Mouse (Mus musculus) forebrain, postnatal 0 days (tissue): Measurements from ENCODE around the gene Hoxc4. TPM values are rescaled to one million over a fixed set of nuclear protein-coding genes. Genes with fewer than 3 reads are reported as not detected.

Source experiments
- ATAC-seq: fragments of 200-750 bp; cut with Nextera tagmentation; 2 replicates; pipeline ENCODE4 v1.8.0; 2017; ENCODE audit warnings: mild to moderate bottlenecking, moderate library complexity
- DNase-seq: peaks from one replicate; pipeline ENCODE4 v3.0.0-alpha.2; 2015
- H3K27ac ChIP-seq: fragments of 300-500 bp; sonication (generic); 2 replicates; pipeline ENCODE4 v1.5.1; 2014; ENCODE audit warnings: low read depth, mild to moderate bottlenecking, antibody characterized with exemption, low read length, moderate library complexity, mixed read lengths
- H3K27me3 ChIP-seq: fragments of 300-500 bp; sonication (generic); 2 replicates; pipeline ENCODE4 v1.6.1; 2014; ENCODE audit warnings: mild to moderate bottlenecking, low read length, mixed read lengths; ENCODE audit not compliant: insufficient read depth
- H3K36me3 ChIP-seq: fragments of 300-500 bp; sonication (generic); 2 replicates; pipeline ENCODE4 v1.6.1; 2014; ENCODE audit warnings: mild to moderate bottlenecking, moderate library complexity; ENCODE audit not compliant: insufficient read depth
- H3K4me1 ChIP-seq: fragments of 300-500 bp; sonication (generic); 2 replicates; pipeline ENCODE4 v1.6.1; 2014; ENCODE audit warnings: antibody characterized with exemption; ENCODE audit not compliant: insufficient read depth
- H3K4me2 ChIP-seq: fragments of 300-500 bp; sonication (generic); 2 replicates; pipeline ENCODE4 v1.6.1; 2014; ENCODE audit warnings: low read depth, mild to moderate bottlenecking, moderate library complexity
- H3K4me3 ChIP-seq: fragments of 300-500 bp; sonication (generic); 2 replicates; pipeline ENCODE4 v1.5.1; 2014; ENCODE audit warnings: low read depth, low read length, mixed read lengths
- H3K9ac ChIP-seq: fragments of 300-500 bp; sonication (generic); 2 replicates; pipeline ENCODE4 v1.6.1; 2014; ENCODE audit warnings: mild to moderate bottlenecking
- H3K9me3 ChIP-seq: fragments of 300-500 bp; sonication (generic); 2 replicates; pipeline ENCODE4 v1.6.1; 2016; ENCODE audit warnings: low read length
- CTCF ChIP-seq: sonication (generic); IDR thresholded peaks from 2 replicates; pipeline ENCODE4 v1.5.1; 2016; ENCODE audit warnings: antibody characterized with exemption, control low read depth, low read depth
- WGBS: fragments of 180-500 bp; shearing (Covaris S2); extraction: QIAGEN DNeasy Blood & Tissue Kit; methylation state at CpG from one replicate; pipeline ENCODE4 v1.1.7; 2014; 5-methylcytosine and 5-hydroxymethylcytosine counted together
- polyA plus RNA-seq: library from polyadenylated mRNA; unstranded; fragments of >200 nt; fragmentation: Nextera tagmentation; extraction: Ambion mirVana; gene quantifications from 2 replicates; pipeline ENCODE4 v1.2.1, GENCODE M21; 2015
- total RNA-seq: library from RNA; depleted of rRNA; stranded (reverse); fragments of >200 nt; gene quantifications from 2 replicates; pipeline ENCODE4 v1.2.3, GENCODE M21; 2014

The Hoxc4 gene
- total and polyA plus RNA-seq, 2 experiments from 2014 or later = not detected

DNA sequence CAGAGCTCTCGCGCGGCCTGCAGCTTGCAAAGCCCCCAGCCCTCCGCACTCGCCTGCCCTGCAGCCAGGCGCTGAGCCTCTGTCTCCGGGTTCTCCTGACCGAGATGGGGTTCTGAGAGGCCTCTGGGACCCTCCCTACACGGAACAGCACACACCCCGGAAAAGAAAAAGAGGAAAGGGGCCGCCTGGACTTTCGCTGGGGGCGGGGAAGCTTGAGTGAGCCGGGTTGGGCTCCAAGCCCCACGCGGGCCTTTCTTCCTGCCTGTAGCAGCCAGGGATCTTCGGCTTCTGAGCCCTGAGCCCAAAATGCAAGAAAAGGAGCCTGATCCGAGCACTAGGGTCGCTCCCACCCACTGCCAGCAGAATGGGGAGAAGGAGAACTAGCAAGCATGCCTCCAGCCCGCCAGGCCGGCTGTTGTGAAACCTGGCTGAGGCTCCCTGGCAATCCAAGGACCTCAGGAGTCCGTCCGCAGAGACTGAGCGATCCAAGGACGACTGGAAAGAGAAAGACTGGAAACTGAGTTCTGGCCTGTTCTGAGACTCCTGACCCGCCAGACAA is 6.7 kb upstream of the Hoxc4 start:
- no peak overlapping the region for H3K4me2 ChIP-seq
- H3K36me3 ChIP-seq = no peaks in the 10 kb centered on the region
- no peak for TF ChIP-seq CTCF
- no peak overlapping the region for H3K4me3 ChIP-seq
- peaks cover 97% of the 10 kb centered on the region for H3K27me3 ChIP-seq
- ATAC-seq (no peak), DNase-seq (no peak)
- H3K9ac ChIP-seq = no peak overlapping the region
- H3K9me3 ChIP-seq = 0 out of 2 replicates have a peak, but pooled peaks cover 3% of the 10 kb centered on the region
- 3% methylated on average over 26 of the region's 26 CpGs for WGBS
- H3K27ac ChIP-seq = no peak overlapping the region
- no peaks in the 10 kb centered on the region for H3K4me1 ChIP-seq

DNA sequence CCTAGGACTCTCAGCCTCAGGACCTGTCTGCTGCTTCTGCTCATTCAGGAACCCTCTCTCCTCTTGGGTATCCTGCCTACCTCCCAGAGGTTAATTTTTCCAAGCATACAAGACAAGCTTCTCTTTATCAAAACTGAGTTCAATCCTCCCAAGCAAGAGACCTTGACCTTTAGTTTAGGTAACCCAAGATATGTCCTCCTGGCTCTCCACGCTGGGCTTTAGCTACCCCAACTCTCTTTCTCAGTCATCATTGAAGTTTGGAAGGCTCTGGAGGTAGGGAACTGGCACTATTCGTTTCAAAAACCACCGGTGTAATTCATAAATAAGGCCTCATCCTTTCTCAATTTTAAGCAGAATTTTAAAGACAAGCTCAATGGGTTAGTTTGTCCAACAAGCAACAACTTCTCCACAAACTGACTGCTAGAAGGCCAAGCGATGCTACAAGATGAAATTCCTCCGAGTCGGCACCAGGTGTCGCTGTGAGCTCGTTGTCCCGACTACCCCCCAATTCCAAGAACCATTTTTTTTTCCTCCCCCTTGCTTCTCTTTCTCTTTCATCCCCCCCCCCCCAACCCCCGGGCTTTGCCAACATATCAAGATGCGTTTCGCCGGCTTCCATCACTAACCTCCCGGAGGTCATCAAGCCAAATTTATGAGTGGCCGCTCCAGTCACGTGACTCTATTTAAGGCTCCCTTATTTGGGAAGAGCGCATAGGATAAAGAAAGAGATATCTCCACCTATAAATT is 5.3 kb upstream of the Hoxc4 start:
- Histone ChIP-seq H3K9me3 (0 out of 2 replicates have a peak, but pooled peaks cover 3% of the 10 kb centered on the region), H3K36me3 (no peaks in the 10 kb centered on the region), H3K4me1 (no peaks in the 10 kb centered on the region), H3K27ac (no peak overlapping the region), H3K4me2 (no peak overlapping the region), H3K4me3 (peak overlapping the region; percentile 18; the same call in 1 of the 2 replicates), H3K9ac (no peak overlapping the region), H3K27me3 (peaks cover 96% of the 10 kb centered on the region)
- 3% methylated on average over 17 of the region's 17 CpGs for WGBS
- DNase-seq (peak; percentile 77), ATAC-seq (no peak)
- peak; percentile 82 for TF ChIP-seq CTCF

- WGBS = under 1% methylated on average over 57 of the region's 57 CpGs
- Histone ChIP-seq H3K4me2 (no peak overlapping the region), H3K4me3 (peak overlapping the region; percentile 5; the same call in 1 of the 2 replicates)
Measured at GRCm38 (mm10) chr15:103014166-103015008, 4.3 kb upstream of the Hoxc4 start.

DNA sequence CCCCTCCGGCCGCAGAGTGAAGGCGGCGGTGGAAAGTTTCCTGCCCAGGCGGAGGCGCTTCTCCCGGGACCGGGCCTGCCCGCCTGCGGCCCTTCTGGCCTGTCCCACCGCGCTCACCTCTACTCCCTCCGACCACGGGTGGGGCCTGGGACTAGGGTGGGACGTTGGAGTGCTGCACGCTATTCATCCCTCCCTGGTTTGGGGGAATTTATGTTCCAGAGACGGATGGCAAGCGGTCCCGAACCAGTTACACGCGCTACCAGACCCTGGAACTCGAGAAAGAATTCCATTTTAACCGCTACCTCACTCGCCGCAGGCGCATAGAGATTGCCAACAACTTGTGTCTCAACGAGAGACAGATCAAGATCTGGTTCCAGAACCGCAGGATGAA is 3.7 kb upstream of the Hoxc4 start:
- no peak overlapping the region for H3K9ac ChIP-seq
- H3K9me3 ChIP-seq = no peaks in the 10 kb centered on the region
- H3K4me2 ChIP-seq = no peak overlapping the region
- no peak overlapping the region for H3K27ac ChIP-seq
- TF ChIP-seq CTCF = no peak
- DNase-seq (no peak), ATAC-seq (no peak)
- H3K27me3 ChIP-seq = peaks cover 96% of the 10 kb centered on the region
- WGBS = 2% methylated on average over 28 of the region's 28 CpGs
- no peak overlapping the region for H3K4me3 ChIP-seq
- H3K4me1 ChIP-seq = no peaks in the 10 kb centered on the region
- no peaks in the 10 kb centered on the region for H3K36me3 ChIP-seq

More at GRCm38 (mm10) chr15:103014166-103015008, 4.3 kb upstream of the Hoxc4 start:
- DNase-seq (no peak), ATAC-seq (peak; percentile 6; the same call in 1 of the 2 replicates)
- 0 out of 2 replicates have a peak, but pooled peaks cover 2% of the 10 kb centered on the region for H3K9me3 ChIP-seq
- H3K27me3 ChIP-seq = peaks cover 96% of the 10 kb centered on the region
- no peak for TF ChIP-seq CTCF
- H3K36me3 ChIP-seq = no peaks in the 10 kb centered on the region
- H3K9ac ChIP-seq = no peak overlapping the region
- no peak overlapping the region for H3K27ac ChIP-seq
- no peaks in the 10 kb centered on the region for H3K4me1 ChIP-seq

DNA sequence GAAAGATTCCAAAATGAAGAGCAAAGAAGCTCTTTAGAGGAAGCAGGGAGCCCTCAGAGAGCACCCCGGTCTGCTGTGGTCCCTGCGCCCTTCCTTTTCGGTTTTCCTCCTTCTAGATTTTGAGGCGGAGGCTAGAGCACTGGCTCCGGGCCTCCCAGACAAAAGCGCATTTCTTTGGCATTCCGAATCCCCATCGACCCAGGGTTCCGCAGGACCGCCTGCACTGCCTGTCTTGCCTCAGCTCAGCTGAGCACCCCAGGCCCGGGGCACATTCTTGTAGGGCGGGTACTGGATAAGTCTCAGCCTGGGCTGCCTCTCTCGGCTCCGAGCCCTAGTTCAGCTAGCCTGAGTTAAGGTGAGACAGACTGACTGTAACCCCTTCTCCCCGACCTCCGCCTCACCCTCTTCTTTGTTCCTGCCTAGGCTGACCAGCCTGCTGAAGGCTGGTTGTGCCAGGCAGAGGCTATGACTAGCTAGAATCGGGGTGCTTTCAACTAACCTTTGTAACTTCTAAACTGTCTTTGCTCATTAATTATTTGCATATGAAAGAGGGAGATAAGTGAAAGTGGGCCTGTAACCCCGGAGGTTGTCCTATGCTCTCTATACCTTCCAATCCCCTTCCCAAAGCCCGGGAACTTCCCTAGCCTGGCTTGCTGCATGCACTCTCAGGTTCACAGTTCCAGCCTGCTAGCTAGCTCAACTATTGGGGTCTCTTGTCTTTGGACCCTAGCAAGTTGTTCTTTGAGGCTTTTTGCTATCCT is 3.1 kb upstream of the Hoxc4 start:
- DNase-seq = no peak
- H3K9ac ChIP-seq = no peak overlapping the region
- no peak overlapping the region for H3K27ac ChIP-seq
- no peak for ATAC-seq
- H3K4me1 ChIP-seq = no peaks in the 10 kb centered on the region
- no peak overlapping the region for H3K4me3 ChIP-seq
- H3K9me3 ChIP-seq = no peaks in the 10 kb centered on the region
- 2% methylated on average over 19 of the region's 19 CpGs for WGBS
- no peak for TF ChIP-seq CTCF
- no peaks in the 10 kb centered on the region for H3K36me3 ChIP-seq
- no peak overlapping the region for H3K4me2 ChIP-seq
- H3K27me3 ChIP-seq = peaks cover 96% of the 10 kb centered on the region

- Histone ChIP-seq H3K9me3 (no peaks in the 10 kb centered on the region), H3K4me1 (no peaks in the 10 kb centered on the region), H3K4me3 (no peak overlapping the region), H3K27ac (no peak overlapping the region), H3K36me3 (no peaks in the 10 kb centered on the region), H3K4me2 (no peak overlapping the region), H3K9ac (no peak overlapping the region), H3K27me3 (peaks cover 97% of the 10 kb centered on the region)
- no peak for DNase-seq
- under 1% methylated on average over 8 of the region's 8 CpGs for WGBS
- ATAC-seq = no peak
- no peak for TF ChIP-seq CTCF
Measured at GRCm38 (mm10) chr15:103020899-103021418, 2.2 kb downstream of the Hoxc4 start.
